Mouse (Mus musculus) lung, embryonic 14.5 days (tissue): ENCODE results near the gene Plekhn1. TPM values are rescaled to one million over a fixed set of nuclear protein-coding genes. Genes with fewer than 3 reads are reported as not detected.

Source experiments
- ATAC-seq: fragments of 200-750 bp; cut with Nextera tagmentation; 2 replicates; pipeline ENCODE4 v1.8.0; 2017; ENCODE audit warnings: mild to moderate bottlenecking, moderate TSS enrichment, moderate library complexity; ENCODE audit not compliant: insufficient read depth
- DNase-seq: peaks from one replicate; pipeline ENCODE4 v3.0.0-alpha.2; 2015
- H3K27ac ChIP-seq: fragments of 300-500 bp; sonication (generic); 2 replicates; pipeline ENCODE4 v1.5.1; 2014; ENCODE audit warnings: low read depth, mild to moderate bottlenecking, moderate library complexity
- H3K27me3 ChIP-seq: fragments of 300-500 bp; sonication (generic); 2 replicates; pipeline ENCODE4 v1.6.1; 2014; ENCODE audit warnings: low read length, control low read depth; ENCODE audit not compliant: insufficient read depth
- H3K36me3 ChIP-seq: fragments of 300-500 bp; sonication (generic); 2 replicates; pipeline ENCODE4 v1.6.1; 2014; ENCODE audit warnings: control low read depth; ENCODE audit not compliant: insufficient read depth
- H3K4me1 ChIP-seq: fragments of 300-500 bp; sonication (generic); 2 replicates; pipeline ENCODE4 v1.6.1; 2014; ENCODE audit warnings: antibody characterized with exemption, control low read depth; ENCODE audit not compliant: insufficient read depth
- H3K4me2 ChIP-seq: fragments of 300-500 bp; sonication (generic); 2 replicates; pipeline ENCODE4 v1.6.1; 2014; ENCODE audit warnings: mild to moderate bottlenecking
- H3K4me3 ChIP-seq: fragments of 300-500 bp; sonication (generic); 2 replicates; pipeline ENCODE4 v1.5.1; 2014; ENCODE audit warnings: low read depth, low read length
- H3K9ac ChIP-seq: fragments of 300-500 bp; sonication (generic); 2 replicates; pipeline ENCODE4 v1.6.1; 2014
- H3K9me3 ChIP-seq: fragments of 300-500 bp; sonication (generic); 2 replicates; pipeline ENCODE4 v1.6.1; 2016; ENCODE audit warnings: low read depth, low read length, control low read depth
- CTCF ChIP-seq: IDR thresholded peaks from 2 replicates; pipeline ENCODE4 v1.5.1; 2016; ENCODE audit warnings: antibody characterized with exemption, low read depth
- WGBS: fragments of 180-500 bp; shearing (Covaris S2); extraction: QIAGEN DNeasy Blood & Tissue Kit; methylation state at CpG from one replicate; pipeline ENCODE4 v1.1.7; 2014; 5-methylcytosine and 5-hydroxymethylcytosine counted together
- polyA plus RNA-seq: library from polyadenylated mRNA; unstranded; fragments of >200 nt; fragmentation: Nextera tagmentation; extraction: Ambion mirVana; gene quantifications from 2 replicates; pipeline ENCODE4 v1.2.1, GENCODE M21; 2014

Gene Plekhn1
- polyA plus RNA-seq, 1 experiment from 2014 or later, result 21.0 TPM

DNA sequence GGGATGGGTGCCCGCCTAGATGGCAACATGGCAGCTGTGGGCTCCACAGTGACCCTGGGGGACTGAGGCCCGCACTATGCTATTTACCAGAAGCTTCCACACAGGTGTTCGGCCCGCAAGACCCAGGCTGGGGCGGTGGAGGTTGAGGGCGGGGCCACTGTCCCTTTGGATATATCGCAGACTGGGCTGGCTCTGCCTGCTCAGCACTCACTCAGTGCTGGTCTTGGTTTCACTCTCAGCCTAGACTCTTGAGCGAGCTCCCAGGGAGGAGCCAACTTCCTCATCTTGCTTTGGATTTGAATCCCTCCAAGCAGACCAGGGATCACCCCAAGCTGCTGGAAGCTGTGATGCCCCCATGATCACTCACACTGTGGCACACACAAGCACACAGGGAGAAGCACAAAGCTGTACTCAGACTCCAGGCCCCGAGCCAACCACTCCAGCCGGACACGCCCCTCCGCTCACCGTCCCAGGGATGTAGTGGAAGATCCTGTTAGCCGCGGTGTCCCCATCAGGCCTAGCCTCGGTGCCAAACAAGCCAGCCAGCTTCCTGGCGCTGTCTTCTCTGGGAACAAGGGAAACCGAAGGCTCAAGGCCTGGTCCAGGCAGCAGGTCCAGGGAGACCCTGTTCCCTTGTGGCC lies 6.8 kb downstream of the Plekhn1 start:
- H3K4me2 ChIP-seq, result peak overlapping the region; percentile 40
- H3K27me3 ChIP-seq, result no peaks in the 10 kb centered on the region
- no peak for TF ChIP-seq CTCF
- peak overlapping the region; percentile 8; the same call in 1 of the 2 replicates for H3K4me3 ChIP-seq
- H3K9me3 ChIP-seq, result no peaks in the 10 kb centered on the region
- DNase-seq (peak; percentile 55), ATAC-seq (peak; percentile 39)
- H3K4me1 ChIP-seq, result 0 out of 2 replicates have a peak, but pooled peaks cover 3% of the 10 kb centered on the region
- H3K27ac ChIP-seq, result no peak overlapping the region
- peaks cover 39% of the 10 kb centered on the region for H3K36me3 ChIP-seq
- 27% methylated on average over 18 of the region's 18 CpGs for WGBS
- peak overlapping the region; percentile 23 for H3K9ac ChIP-seq

DNA sequence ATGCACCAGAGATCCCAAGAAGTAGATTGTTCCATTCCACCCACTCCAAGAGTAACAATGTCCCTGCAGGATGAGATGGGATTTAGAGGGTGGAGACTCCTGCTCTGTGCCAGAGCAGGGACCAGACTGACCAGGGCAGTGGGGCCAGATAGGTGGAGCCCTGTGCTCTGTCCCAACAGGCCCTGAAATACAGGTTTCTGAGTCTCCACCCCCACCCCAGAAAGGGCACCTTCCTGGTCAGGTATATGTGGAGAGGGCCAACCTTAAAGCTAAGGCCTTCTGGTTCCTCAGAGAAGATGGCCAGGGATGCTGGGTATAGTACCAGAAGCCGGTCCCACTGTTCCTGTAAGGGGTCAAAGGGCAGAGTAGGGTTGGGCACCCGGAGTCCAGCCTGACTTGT lies 10.4 kb downstream of the Plekhn1 start:
- no peak for DNase-seq
- no peak for TF ChIP-seq CTCF
- Histone ChIP-seq H3K4me3 (no peak overlapping the region), H3K4me1 (0 out of 2 replicates have a peak, but pooled peaks cover 3% of the 10 kb centered on the region), H3K27ac (no peak overlapping the region), H3K9ac (no peak overlapping the region), H3K27me3 (no peaks in the 10 kb centered on the region), H3K36me3 (peaks cover 4% of the 10 kb centered on the region), H3K4me2 (no peak overlapping the region), H3K9me3 (no peaks in the 10 kb centered on the region)
- ATAC-seq, result no peak
- 78% methylated on average over 2 of the region's 2 CpGs for WGBS

DNA sequence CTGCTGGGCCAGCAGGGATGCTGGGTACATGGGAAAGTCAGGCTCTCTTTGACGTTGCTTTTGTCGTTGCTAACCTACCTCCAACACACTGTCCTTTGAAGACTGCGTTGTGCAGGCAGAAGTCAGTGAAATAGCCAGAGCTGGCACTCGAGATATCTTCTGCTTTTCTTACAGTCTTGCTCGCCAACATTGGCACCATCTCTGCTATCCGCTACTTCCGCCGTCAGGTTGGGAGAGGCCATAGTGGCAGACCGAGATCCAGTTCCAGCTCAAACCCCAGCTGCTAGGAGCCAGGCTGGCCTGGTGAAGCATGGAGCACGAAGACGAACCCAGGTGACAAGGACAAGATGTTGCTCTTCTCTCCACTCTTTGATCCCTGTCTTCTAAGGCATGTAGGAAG lies 14.7 kb downstream of the Plekhn1 start:
- Histone ChIP-seq H3K4me3 (no peak overlapping the region), H3K9ac (no peak overlapping the region), H3K27me3 (no peaks in the 10 kb centered on the region), H3K36me3 (no peaks in the 10 kb centered on the region), H3K4me2 (no peak overlapping the region), H3K4me1 (no peaks in the 10 kb centered on the region), H3K27ac (no peak overlapping the region), H3K9me3 (no peaks in the 10 kb centered on the region)
- ATAC-seq, result no peak
- no peak for TF ChIP-seq CTCF
- DNase-seq, result no peak
- WGBS, result 87% methylated on average over 11 of the region's 11 CpGs

DNA sequence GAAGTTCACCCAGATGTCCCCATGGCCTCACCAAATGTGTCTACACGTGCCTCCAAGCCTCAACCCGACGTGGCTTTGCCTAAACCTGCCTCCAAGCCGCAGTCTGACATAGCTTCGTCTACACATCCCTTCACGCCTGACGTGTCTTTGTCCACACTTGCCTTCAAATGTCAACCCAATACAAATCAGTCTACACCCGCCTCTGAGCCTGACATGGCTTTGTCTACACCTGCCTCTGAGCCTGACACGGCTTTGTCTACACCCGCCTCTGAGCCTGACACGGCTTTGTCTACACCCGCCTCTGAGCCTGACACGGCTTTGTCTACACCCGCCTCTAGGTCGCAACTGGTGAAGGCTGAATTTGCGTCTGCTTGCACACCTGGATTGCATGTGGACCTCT lies 16.8 kb downstream of the Plekhn1 start:
- Histone ChIP-seq H3K27ac (no peak overlapping the region), H3K9me3 (no peaks in the 10 kb centered on the region), H3K36me3 (no peaks in the 10 kb centered on the region), H3K4me2 (no peak overlapping the region), H3K9ac (no peak overlapping the region), H3K4me3 (no peak overlapping the region), H3K4me1 (no peaks in the 10 kb centered on the region), H3K27me3 (no peaks in the 10 kb centered on the region)
- TF ChIP-seq CTCF, result no peak
- DNase-seq, result no peak
- no peak for ATAC-seq
- 69% methylated on average over 16 of the region's 16 CpGs for WGBS

DNA sequence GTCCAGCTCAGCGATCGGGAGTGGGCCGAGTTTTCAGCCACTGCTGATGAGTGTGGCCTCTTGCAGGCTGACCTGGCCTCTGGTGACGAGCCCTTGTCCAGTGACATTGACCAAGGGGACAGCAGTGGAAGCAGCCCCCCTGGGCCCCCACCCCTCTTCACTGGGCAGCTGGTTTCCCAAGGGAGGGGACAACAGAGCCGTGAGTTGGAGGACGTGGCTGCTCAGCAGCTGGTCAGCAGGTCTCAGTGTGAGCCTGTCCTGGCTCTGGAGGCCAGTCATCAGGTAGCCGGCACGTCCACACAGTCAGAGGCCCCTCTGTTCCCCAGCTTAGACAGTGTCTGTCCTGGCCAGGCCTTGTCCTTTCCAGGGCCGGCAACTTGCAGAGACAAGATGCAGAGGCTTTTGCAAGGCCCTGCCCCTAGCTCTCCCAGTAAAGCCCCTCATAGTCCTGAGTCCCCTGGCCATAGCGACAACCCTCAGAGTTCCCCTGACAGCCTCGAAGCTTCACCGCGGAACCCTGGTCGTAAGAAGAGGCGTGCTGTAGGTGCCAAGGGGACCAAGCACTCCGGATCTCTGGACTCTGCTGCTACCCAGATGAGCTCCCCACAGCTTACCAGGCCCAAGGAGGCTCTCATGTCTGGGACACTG lies 17.5 kb downstream of the Plekhn1 start:
- Histone ChIP-seq H3K9ac (no peak overlapping the region), H3K9me3 (no peaks in the 10 kb centered on the region), H3K36me3 (no peaks in the 10 kb centered on the region), H3K4me3 (no peak overlapping the region), H3K27me3 (no peaks in the 10 kb centered on the region), H3K27ac (no peak overlapping the region), H3K4me1 (no peaks in the 10 kb centered on the region), H3K4me2 (no peak overlapping the region)
- no peak for TF ChIP-seq CTCF
- ATAC-seq, result peak; percentile 52; the same call in 1 of the 2 replicates
- DNase-seq, result no peak
- WGBS, result 80% methylated on average over 16 of the region's 16 CpGs

DNA sequence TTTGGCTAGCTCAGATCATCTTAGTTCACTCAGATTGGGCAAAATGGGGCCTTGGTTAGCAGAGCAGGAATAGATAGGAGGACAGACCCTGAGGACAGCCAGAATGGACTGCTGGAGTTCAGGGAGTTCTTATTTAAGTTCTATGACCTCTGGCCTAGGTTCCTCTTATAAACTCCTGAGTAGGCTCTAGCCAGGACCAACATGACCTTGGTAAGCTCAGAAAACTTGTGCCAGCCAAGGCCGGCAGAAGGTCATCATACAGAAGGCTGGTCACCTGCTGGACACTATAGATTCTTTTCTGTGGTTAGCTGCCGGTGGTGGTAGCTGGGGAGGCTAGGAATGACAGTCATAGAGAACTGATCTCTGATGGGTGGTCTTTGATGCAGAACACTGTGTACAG lies 18.5 kb downstream of the Plekhn1 start:
- WGBS, result 79% methylated on average over 2 of the region's 2 CpGs
- H3K36me3 ChIP-seq, result no peaks in the 10 kb centered on the region
- ATAC-seq, result no peak
- no peak overlapping the region for H3K4me3 ChIP-seq
- no peak for TF ChIP-seq CTCF
- no peak overlapping the region for H3K27ac ChIP-seq
- H3K4me2 ChIP-seq, result no peak overlapping the region
- H3K9ac ChIP-seq, result no peak overlapping the region
- no peaks in the 10 kb centered on the region for H3K4me1 ChIP-seq
- no peaks in the 10 kb centered on the region for H3K27me3 ChIP-seq
- no peaks in the 10 kb centered on the region for H3K9me3 ChIP-seq
- no peak for DNase-seq

DNA sequence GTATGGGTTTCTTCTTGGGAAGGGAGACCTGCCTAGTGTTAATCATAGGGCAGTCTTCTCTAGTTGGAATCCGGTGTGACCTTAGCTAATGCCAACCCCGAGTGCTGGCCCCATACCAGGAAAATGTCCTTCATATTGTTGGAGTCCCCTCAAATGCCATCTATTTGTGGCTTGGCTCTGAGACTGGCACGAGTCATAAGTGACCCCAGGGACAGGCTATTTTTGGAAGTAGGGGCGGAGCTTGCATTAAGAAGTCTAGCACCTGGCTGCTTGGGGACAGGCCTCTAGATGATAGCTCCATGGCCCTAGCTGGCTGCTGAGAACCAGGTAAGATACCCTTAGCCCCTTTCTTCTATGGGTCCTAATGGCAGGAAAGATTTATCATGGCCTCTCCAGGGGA lies 19.0 kb downstream of the Plekhn1 start, which contains the start of gene Perm1:
Gene Perm1 (plus strand): TSS at position 220 of the 400 bp plus-strand sequence.
- no peak within 1 kb of the TSS for H3K4me3 ChIP-seq
- H3K9me3 ChIP-seq, result no peaks in the 10 kb centered on the region
- ATAC-seq, result no peak
- 59% methylated on average over 4 of the region's 4 CpGs for WGBS
- H3K27ac ChIP-seq, result no peak within 1 kb of the TSS
- no peak within 1 kb of the TSS for H3K9ac ChIP-seq
- H3K4me1 ChIP-seq, result no peaks in the 10 kb centered on the region
- H3K4me2 ChIP-seq, result no peak within 1 kb of the TSS
- no peak for DNase-seq
- H3K36me3 ChIP-seq, result no peaks in the 10 kb centered on the region
- no peaks in the 10 kb centered on the region for H3K27me3 ChIP-seq
- TF ChIP-seq CTCF, result no peak
